Mouse (Mus musculus): ENCODE measurements around the gene Fam120a. TPM values are rescaled to one million over a fixed set of nuclear protein-coding genes. Genes with fewer than 3 reads are reported as not detected.

The Fam120a gene
- polyA plus RNA-seq (2012; fragmentation: generic; extraction: Trizol) = 73.5 TPM
- long read RNA-seq, experiment 1, partial matches to known transcripts = 11 of 35 reads
- long read RNA-seq, experiment 1, other reads (novel, unspliced or antisense) = 24 of 35 reads
- long read RNA-seq, experiment 2, full-length matches to known transcripts = 19 of 155 reads
- long read RNA-seq, experiment 2, partial matches to known transcripts = 128 of 155 reads
- long read RNA-seq, experiment 2, other reads (novel, unspliced or antisense) = 8 of 155 reads

- Histone ChIP-seq H3K79me2 (ENCODE audit: control insufficient read depth, insufficient read depth) (peaks cover 56% of the 10 kb centered on the region), H3ac (ENCODE audit: control insufficient read depth, insufficient read length, low read depth) (peak within 1 kb of the TSS; percentile 82), H3K4me3 (ENCODE audit: insufficient read depth, poor library complexity, severe bottlenecking) (peak within 1 kb of the TSS; percentile 87), H3K79me3 (ENCODE audit: low read depth) (peaks cover 44% of the 10 kb centered on the region), H3K27me3 (ENCODE audit: control insufficient read depth, insufficient read depth, insufficient read length) (no peaks in the 10 kb centered on the region), H3K36me3 (ENCODE audit: control insufficient read depth, insufficient read depth) (peaks cover 5% of the 10 kb centered on the region)
- TF ChIP-seq MAX (IDR thresholded peaks at IDR 0.05) (peak; percentile 19), MYOG (IDR thresholded peaks at IDR 0.05; ENCODE audit: control insufficient read depth, extremely low read depth, insufficient read length) (no peak), USF1 (IDR thresholded peaks at IDR 0.05; ENCODE audit: low read depth) (no peak), CEBPB (IDR thresholded peaks at IDR 0.05; ENCODE audit: low read depth) (no peak), CTCF (IDR thresholded peaks at IDR 0.05; ENCODE audit: control insufficient read depth, insufficient read depth, insufficient read length) (peak; percentile 21), FOSL1 (IDR thresholded peaks at IDR 0.05; ENCODE audit: insufficient read depth, low read length, poor library complexity, severe bottlenecking) (no peak), MYOD1 (IDR thresholded peaks at IDR 0.05; ENCODE audit: control insufficient read depth, insufficient read length, low read depth) (no peak)
These were observed at the start of gene Fam120a for GRCm38 (mm10) chr13:48967956-48968749. Fam120a (minus strand) TSS chr13:48968017.

- no peak overlapping the region for H3K4me3 ChIP-seq (ENCODE audit: insufficient read depth, poor library complexity, severe bottlenecking)
- no peaks in the 10 kb centered on the region for H3K36me3 ChIP-seq (ENCODE audit: control insufficient read depth, insufficient read depth)
- TF ChIP-seq MYOG (IDR thresholded peaks at IDR 0.05; ENCODE audit: control insufficient read depth, extremely low read depth, insufficient read length) = no peak
- no peak for TF ChIP-seq CEBPB (IDR thresholded peaks at IDR 0.05; ENCODE audit: low read depth)
- no peak for TF ChIP-seq USF1 (IDR thresholded peaks at IDR 0.05; ENCODE audit: low read depth)
- no peak for TF ChIP-seq MAX (IDR thresholded peaks at IDR 0.05)
- no peak for TF ChIP-seq FOSL1 (IDR thresholded peaks at IDR 0.05; ENCODE audit: insufficient read depth, low read length, poor library complexity, severe bottlenecking)
- TF ChIP-seq MYOD1 (IDR thresholded peaks at IDR 0.05; ENCODE audit: control insufficient read depth, insufficient read length, low read depth) = no peak
- no peak for TF ChIP-seq CTCF (IDR thresholded peaks at IDR 0.05; ENCODE audit: control insufficient read depth, insufficient read depth, insufficient read length)
- H3ac ChIP-seq (ENCODE audit: control insufficient read depth, insufficient read length, low read depth) = no peak overlapping the region
- H3K79me3 ChIP-seq (ENCODE audit: low read depth) = no peaks in the 10 kb centered on the region
- no peaks in the 10 kb centered on the region for H3K79me2 ChIP-seq (ENCODE audit: control insufficient read depth, insufficient read depth)
- peaks cover 5% of the 10 kb centered on the region for H3K27me3 ChIP-seq (ENCODE audit: control insufficient read depth, insufficient read depth, insufficient read length)
These were observed 49.6 kb upstream of the Fam120a start for GRCm38 (mm10) chr13:49017375-49017774.

- Histone ChIP-seq H3K79me2 (ENCODE audit: control insufficient read depth, insufficient read depth) (no peaks in the 10 kb centered on the region), H3K79me3 (ENCODE audit: low read depth) (no peaks in the 10 kb centered on the region), H3K36me3 (ENCODE audit: control insufficient read depth, insufficient read depth) (no peaks in the 10 kb centered on the region), H3K27me3 (ENCODE audit: control insufficient read depth, insufficient read depth, insufficient read length) (peaks cover 5% of the 10 kb centered on the region), H3ac (ENCODE audit: control insufficient read depth, insufficient read length, low read depth) (no peak overlapping the region), H3K4me3 (ENCODE audit: insufficient read depth, poor library complexity, severe bottlenecking) (no peak overlapping the region)
- TF ChIP-seq MAX (IDR thresholded peaks at IDR 0.05) (no peak), MYOD1 (IDR thresholded peaks at IDR 0.05; ENCODE audit: control insufficient read depth, insufficient read length, low read depth) (no peak), USF1 (IDR thresholded peaks at IDR 0.05; ENCODE audit: low read depth) (no peak), CTCF (IDR thresholded peaks at IDR 0.05; ENCODE audit: control insufficient read depth, insufficient read depth, insufficient read length) (no peak), CEBPB (IDR thresholded peaks at IDR 0.05; ENCODE audit: low read depth) (no peak), FOSL1 (IDR thresholded peaks at IDR 0.05; ENCODE audit: insufficient read depth, low read length, poor library complexity, severe bottlenecking) (no peak), MYOG (IDR thresholded peaks at IDR 0.05; ENCODE audit: control insufficient read depth, extremely low read depth, insufficient read length) (no peak)
These were observed 48.5 kb upstream of the Fam120a start for GRCm38 (mm10) chr13:49016311-49016761.

GRCm38 (mm10) chr13:49015366-49016306, 47.8 kb upstream of the Fam120a start:
- TF ChIP-seq MAX (IDR thresholded peaks at IDR 0.05) (no peak), CTCF (IDR thresholded peaks at IDR 0.05; ENCODE audit: control insufficient read depth, insufficient read depth, insufficient read length) (no peak), USF1 (IDR thresholded peaks at IDR 0.05; ENCODE audit: low read depth) (no peak), MYOD1 (IDR thresholded peaks at IDR 0.05; ENCODE audit: control insufficient read depth, insufficient read length, low read depth) (no peak), MYOG (IDR thresholded peaks at IDR 0.05; ENCODE audit: control insufficient read depth, extremely low read depth, insufficient read length) (no peak), FOSL1 (IDR thresholded peaks at IDR 0.05; ENCODE audit: insufficient read depth, low read length, poor library complexity, severe bottlenecking) (no peak), CEBPB (IDR thresholded peaks at IDR 0.05; ENCODE audit: low read depth) (no peak)
- H3ac ChIP-seq (ENCODE audit: control insufficient read depth, insufficient read length, low read depth) = no peak overlapping the region
- no peaks in the 10 kb centered on the region for H3K79me3 ChIP-seq (ENCODE audit: low read depth)
- H3K4me3 ChIP-seq (ENCODE audit: insufficient read depth, poor library complexity, severe bottlenecking) = no peak overlapping the region
- H3K36me3 ChIP-seq (ENCODE audit: control insufficient read depth, insufficient read depth) = no peaks in the 10 kb centered on the region
- no peaks in the 10 kb centered on the region for H3K79me2 ChIP-seq (ENCODE audit: control insufficient read depth, insufficient read depth)
- H3K27me3 ChIP-seq (ENCODE audit: control insufficient read depth, insufficient read depth, insufficient read length) = peaks cover 5% of the 10 kb centered on the region

Measured in C2C12 (cell line).